Mouse (Mus musculus): ENCODE data around the gene Slc44a2. TPM values are rescaled to one million over a fixed set of nuclear protein-coding genes. Genes with fewer than 3 reads are reported as not detected.
"Not testable (repeated sequence)": the region's sequence is repeated elsewhere in the genome, so short reads cannot be mapped to it uniquely, and the experiment has no call there.

The Slc44a2 gene
- polyA plus RNA-seq, 1 experiment from 2014 or later, result 137 TPM

- Histone ChIP-seq H3K9ac (no peak overlapping the region), H3K4me3 (peak overlapping the region; percentile 33), H3K27me3 (peaks cover 17% of the 10 kb centered on the region), H3K36me3 (no peaks in the 10 kb centered on the region), H3K4me2 (peak overlapping the region; percentile 7; the same call in 1 of the 2 replicates), H3K27ac (no peak overlapping the region), H3K9me3 (no peaks in the 10 kb centered on the region), H3K4me1 (peaks cover 20% of the 10 kb centered on the region)
- ATAC-seq (ENCODE audit: insufficient number of reproducible peaks, low FRiP score, low TSS enrichment, low read depth), result no peak
- 26% methylated on average over 7 of the region's 7 CpGs for WGBS
Observed at GRCm38 (mm10) chr9:21311695-21312094, 8.8 kb upstream of the Slc44a2 start.

- 14% methylated on average over 32 of the region's 35 CpGs for WGBS
- Histone ChIP-seq H3K4me1 (peaks cover 20% of the 10 kb centered on the region), H3K9me3 (no peaks in the 10 kb centered on the region), H3K9ac (no peak within 1 kb of the TSS; the same call in 1 of the 2 replicates), H3K27me3 (peaks cover 17% of the 10 kb centered on the region), H3K4me3 (peak within 1 kb of the TSS; percentile 33), H3K27ac (no peak within 1 kb of the TSS), H3K4me2 (peak within 1 kb of the TSS; percentile 7), H3K36me3 (no peaks in the 10 kb centered on the region)
- ATAC-seq (ENCODE audit: insufficient number of reproducible peaks, low FRiP score, low TSS enrichment, low read depth), result no peak
Observed at GRCm38 (mm10) chr9:21312134-21312533, 8.4 kb upstream of the Slc44a2 start, which contains the start of gene Ap1m2. Gene Ap1m2, minus strand, starts transcription at chr9:21312337.

- Histone ChIP-seq H3K36me3 (no peaks in the 10 kb centered on the region), H3K4me1 (peaks cover 20% of the 10 kb centered on the region), H3K4me2 (no peak overlapping the region), H3K4me3 (no peak overlapping the region), H3K27me3 (peaks cover 17% of the 10 kb centered on the region), H3K9ac (no peak overlapping the region), H3K9me3 (no peaks in the 10 kb centered on the region), H3K27ac (no peak overlapping the region)
- ATAC-seq (ENCODE audit: insufficient number of reproducible peaks, low FRiP score, low TSS enrichment, low read depth), result peak; percentile 28; the same call in 1 of the 2 replicates
- 8% methylated on average over 11 of the region's 11 CpGs for WGBS
Observed at GRCm38 (mm10) chr9:21313394-21313793, 7.1 kb upstream of the Slc44a2 start.

GRCm38 (mm10) chr9:21314367-21315140 is 5.9 kb upstream of the Slc44a2 start:
- no peaks in the 10 kb centered on the region for H3K9me3 ChIP-seq
- WGBS, result 67% methylated on average over 9 of the region's 9 CpGs
- peaks cover 17% of the 10 kb centered on the region for H3K27me3 ChIP-seq
- H3K4me3 ChIP-seq, result no peak overlapping the region
- H3K4me1 ChIP-seq, result peaks cover 20% of the 10 kb centered on the region
- no peak overlapping the region for H3K27ac ChIP-seq
- no peaks in the 10 kb centered on the region for H3K36me3 ChIP-seq
- no peak overlapping the region for H3K9ac ChIP-seq
- ATAC-seq (ENCODE audit: insufficient number of reproducible peaks, low FRiP score, low TSS enrichment, low read depth), result no peak
- no peak overlapping the region for H3K4me2 ChIP-seq

- no peak overlapping the region for H3K4me3 ChIP-seq
- ATAC-seq (ENCODE audit: insufficient number of reproducible peaks, low FRiP score, low TSS enrichment, low read depth), result no peak
- 40% methylated on average over 5 of the region's 5 CpGs for WGBS
- H3K4me1 ChIP-seq, result peaks cover 24% of the 10 kb centered on the region
- H3K36me3 ChIP-seq, result no peaks in the 10 kb centered on the region
- H3K27ac ChIP-seq, result peak overlapping the region; percentile 33; the same call in 1 of the 2 replicates
- no peaks in the 10 kb centered on the region for H3K9me3 ChIP-seq
- H3K27me3 ChIP-seq, result peaks cover 17% of the 10 kb centered on the region
- no peak overlapping the region for H3K9ac ChIP-seq
- no peak overlapping the region for H3K4me2 ChIP-seq
Observed at GRCm38 (mm10) chr9:21315421-21315820, 5.1 kb upstream of the Slc44a2 start.

- H3K4me3 ChIP-seq, result no peak overlapping the region
- no peak overlapping the region for H3K9ac ChIP-seq
- H3K27me3 ChIP-seq, result peaks cover 11% of the 10 kb centered on the region
- peaks cover 32% of the 10 kb centered on the region for H3K4me1 ChIP-seq
- H3K27ac ChIP-seq, result no peak overlapping the region
- H3K9me3 ChIP-seq, result no peaks in the 10 kb centered on the region
- no peak overlapping the region for H3K4me2 ChIP-seq
- no peaks in the 10 kb centered on the region for H3K36me3 ChIP-seq
- no peak for ATAC-seq (ENCODE audit: insufficient number of reproducible peaks, low FRiP score, low TSS enrichment, low read depth)
- WGBS, result 69% methylated on average over 7 of the region's 7 CpGs
Observed at GRCm38 (mm10) chr9:21316696-21317095, 3.8 kb upstream of the Slc44a2 start.

- Histone ChIP-seq H3K9me3 (no peaks in the 10 kb centered on the region), H3K4me2 (no peak overlapping the region), H3K4me3 (no peak overlapping the region), H3K36me3 (no peaks in the 10 kb centered on the region), H3K4me1 (peaks cover 30% of the 10 kb centered on the region), H3K9ac (no peak overlapping the region), H3K27ac (no peak overlapping the region), H3K27me3 (no peaks in the 10 kb centered on the region)
- 92% methylated on average over 6 of the region's 6 CpGs for WGBS
- no peak for ATAC-seq (ENCODE audit: insufficient number of reproducible peaks, low FRiP score, low TSS enrichment, low read depth)
Observed at GRCm38 (mm10) chr9:21318792-21319191, 1.7 kb upstream of the Slc44a2 start.

- Histone ChIP-seq H3K27me3 (no peaks in the 10 kb centered on the region), H3K4me3 (no peak overlapping the region), H3K4me1 (peaks cover 33% of the 10 kb centered on the region), H3K9ac (no peak overlapping the region), H3K36me3 (no peaks in the 10 kb centered on the region), H3K27ac (no peak overlapping the region), H3K4me2 (no peak overlapping the region), H3K9me3 (no peaks in the 10 kb centered on the region)
- WGBS, result 89% methylated on average over 4 of the region's 4 CpGs
- no peak for ATAC-seq (ENCODE audit: insufficient number of reproducible peaks, low FRiP score, low TSS enrichment, low read depth)
Observed at GRCm38 (mm10) chr9:21319503-21319902, 995 bp upstream of the Slc44a2 start.

- no peaks in the 10 kb centered on the region for H3K27me3 ChIP-seq
- H3K9me3 ChIP-seq, result no peaks in the 10 kb centered on the region
- no peaks in the 10 kb centered on the region for H3K36me3 ChIP-seq
- ATAC-seq (ENCODE audit: insufficient number of reproducible peaks, low FRiP score, low TSS enrichment, low read depth), result peak; percentile 53; the same call in 1 of the 2 replicates
- 0 out of 2 replicates have a peak overlapping the region, but pooled peaks have one; percentile 64 for H3K27ac ChIP-seq
- peak overlapping the region; percentile 83 for H3K4me2 ChIP-seq
- H3K4me1 ChIP-seq, result peaks cover 26% of the 10 kb centered on the region
- 16% methylated on average over 4 of the region's 4 CpGs for WGBS
- H3K9ac ChIP-seq, result peak overlapping the region; percentile 67; the same call in 1 of the 2 replicates
- peak overlapping the region; percentile 71 for H3K4me3 ChIP-seq
Observed at GRCm38 (mm10) chr9:21320280-21320618, 249 bp upstream of the Slc44a2 start.

GRCm38 (mm10) chr9:21321513-21321835 is 976 bp downstream of the Slc44a2 start:
- H3K9me3 ChIP-seq, result no peaks in the 10 kb centered on the region
- peak overlapping the region; percentile 19; the same call in 1 of the 2 replicates for H3K27ac ChIP-seq
- ATAC-seq (ENCODE audit: insufficient number of reproducible peaks, low FRiP score, low TSS enrichment, low read depth), result no peak
- H3K4me3 ChIP-seq, result peak overlapping the region; percentile 71
- H3K9ac ChIP-seq, result peak overlapping the region; percentile 67; the same call in 1 of the 2 replicates
- no peaks in the 10 kb centered on the region for H3K27me3 ChIP-seq
- H3K4me2 ChIP-seq, result peak overlapping the region; percentile 83
- peaks cover 2% of the 10 kb centered on the region; the same call in 1 of the 2 replicates for H3K36me3 ChIP-seq
- H3K4me1 ChIP-seq, result peaks cover 22% of the 10 kb centered on the region
- WGBS, result 13% methylated on average over 6 of the region's 6 CpGs

GRCm38 (mm10) chr9:21322211-21322916 is 1.9 kb downstream of the Slc44a2 start:
- Histone ChIP-seq H3K36me3 (peaks cover 4% of the 10 kb centered on the region; the same call in 1 of the 2 replicates), H3K4me2 (peak overlapping the region; percentile 83), H3K4me3 (peak overlapping the region; percentile 71), H3K9ac (no peak overlapping the region), H3K9me3 (no peaks in the 10 kb centered on the region), H3K27ac (peak overlapping the region; percentile 19), H3K27me3 (no peaks in the 10 kb centered on the region), H3K4me1 (peaks cover 22% of the 10 kb centered on the region)
- 64% methylated on average over 19 of the region's 19 CpGs for WGBS
- no peak for ATAC-seq (ENCODE audit: insufficient number of reproducible peaks, low FRiP score, low TSS enrichment, low read depth)

GRCm38 (mm10) chr9:21322917-21323297 is 2.4 kb downstream of the Slc44a2 start:
- not testable (repeated sequence) for ATAC-seq (ENCODE audit: insufficient number of reproducible peaks, low FRiP score, low TSS enrichment, low read depth)

More at GRCm38 (mm10) chr9:21322917-21323297, 2.4 kb downstream of the Slc44a2 start:
- peaks cover 22% of the 10 kb centered on the region for H3K4me1 ChIP-seq
- H3K9me3 ChIP-seq, H3K27ac ChIP-seq, H3K36me3 ChIP-seq, H3K4me3 ChIP-seq, H3K9ac ChIP-seq, H3K4me2 ChIP-seq, H3K27me3 ChIP-seq: not testable (repeated sequence)
- WGBS, result 77% methylated on average over 8 of the region's 8 CpGs

Measured in limb, embryonic 15.5 days (tissue).